Mouse (Mus musculus) thymus, postnatal 14 days (tissue): Measurements from ENCODE around the gene Msi2.

Experiments
- DNase-seq: peaks from one replicate; pipeline ENCODE4 v3.0.0; 2021

Gene Msi2

DNA sequence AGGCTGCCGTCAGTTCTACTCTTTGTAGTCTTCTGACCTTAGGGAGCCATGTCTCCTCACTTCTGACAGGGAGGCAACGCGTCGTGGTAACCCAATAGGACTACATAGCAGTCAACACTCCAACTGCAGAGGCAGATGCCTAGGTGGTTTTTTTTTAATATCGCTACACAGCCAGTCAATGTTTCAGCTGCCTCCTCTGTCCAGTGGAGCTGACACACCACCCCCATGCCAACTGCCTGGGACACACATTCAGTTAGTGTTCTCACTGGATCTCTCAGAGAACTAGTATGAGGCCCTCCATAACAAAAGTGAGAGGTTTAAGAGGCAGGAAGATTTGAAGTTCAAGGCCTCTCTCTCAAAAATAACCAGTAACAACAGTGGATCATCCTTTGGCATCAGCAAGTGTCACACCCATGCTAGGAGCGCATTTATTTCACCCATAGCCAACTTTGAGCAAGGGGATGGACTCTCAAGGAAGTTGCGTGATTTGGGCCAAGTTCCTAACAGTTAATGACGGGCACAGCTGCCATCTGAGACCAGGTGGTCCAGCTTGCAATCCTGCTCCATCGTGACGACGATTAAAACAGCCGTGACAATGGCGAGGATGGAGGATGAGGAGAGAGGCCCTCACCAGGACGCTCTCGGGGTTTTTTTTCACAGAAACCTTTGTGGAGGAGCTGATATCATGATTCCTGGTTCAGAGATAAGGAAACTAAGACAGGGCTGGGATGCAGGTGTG, 8.3 kb downstream of the Msi2 start:
- no peak for DNase-seq

DNA sequence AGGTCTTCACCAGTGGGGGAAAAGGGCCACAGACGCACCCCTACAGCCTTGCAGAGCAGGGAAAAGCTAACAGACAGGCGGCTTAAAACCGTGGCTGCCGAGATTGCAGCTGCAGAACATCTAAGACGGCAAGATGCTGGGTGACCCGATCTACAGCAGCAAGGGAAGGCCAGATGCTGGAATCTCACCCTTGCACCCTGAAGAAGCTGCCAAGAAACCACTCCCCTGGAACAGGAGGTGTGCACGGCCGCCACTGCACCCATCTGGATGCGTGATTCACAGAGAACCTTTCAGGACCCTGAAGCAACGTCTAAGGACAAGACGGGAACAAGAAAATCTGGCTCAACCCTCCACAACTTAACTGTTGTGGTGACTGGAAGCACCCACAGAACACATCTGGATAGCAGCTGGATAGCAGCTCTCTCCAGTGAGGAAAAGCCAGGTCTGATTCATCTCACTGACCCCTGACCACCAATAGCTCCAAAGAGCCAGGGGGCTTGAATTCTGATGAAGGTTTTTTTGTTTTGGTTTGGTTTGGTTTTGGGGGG, 11.0 kb downstream of the Msi2 start:
- DNase-seq: no peak

DNA sequence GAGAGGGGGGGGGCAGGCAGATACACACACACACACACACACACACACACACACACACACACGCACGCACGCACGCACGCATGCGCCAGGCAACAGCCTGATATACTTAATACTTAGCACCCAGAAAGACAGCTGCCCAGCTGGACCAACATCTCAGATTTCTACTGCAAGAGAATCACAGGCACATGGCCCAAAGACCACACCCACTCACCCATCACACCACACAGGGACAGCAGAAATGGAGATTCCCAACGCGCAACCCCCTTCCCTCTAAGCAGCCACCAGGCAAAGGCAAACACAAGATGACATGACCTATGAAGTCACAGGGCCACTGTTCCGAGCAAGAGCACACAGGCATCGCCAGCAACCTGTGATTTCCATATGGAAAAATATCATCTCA, 13.6 kb downstream of the Msi2 start:
- no peak for DNase-seq

DNA sequence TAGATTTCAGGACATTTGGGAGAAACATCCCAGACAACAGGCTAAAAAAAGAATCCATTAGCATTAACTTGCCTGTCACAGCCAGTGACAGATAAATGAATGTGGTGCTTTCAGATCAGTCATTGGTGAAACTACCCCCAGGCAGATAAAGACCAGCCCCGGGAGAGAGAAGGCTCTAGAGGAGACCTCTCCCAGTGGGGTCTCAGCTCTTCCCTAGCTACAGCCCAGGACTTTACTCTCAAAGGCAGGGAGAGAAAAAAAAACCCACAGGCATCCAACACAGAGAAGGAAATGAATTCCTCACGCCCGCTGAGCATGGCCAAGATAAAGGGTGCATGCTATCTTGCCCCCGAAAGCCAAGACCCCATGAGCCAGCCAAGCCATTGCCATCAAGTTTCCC, 15.1 kb downstream of the Msi2 start:
- DNase-seq: no peak

DNA sequence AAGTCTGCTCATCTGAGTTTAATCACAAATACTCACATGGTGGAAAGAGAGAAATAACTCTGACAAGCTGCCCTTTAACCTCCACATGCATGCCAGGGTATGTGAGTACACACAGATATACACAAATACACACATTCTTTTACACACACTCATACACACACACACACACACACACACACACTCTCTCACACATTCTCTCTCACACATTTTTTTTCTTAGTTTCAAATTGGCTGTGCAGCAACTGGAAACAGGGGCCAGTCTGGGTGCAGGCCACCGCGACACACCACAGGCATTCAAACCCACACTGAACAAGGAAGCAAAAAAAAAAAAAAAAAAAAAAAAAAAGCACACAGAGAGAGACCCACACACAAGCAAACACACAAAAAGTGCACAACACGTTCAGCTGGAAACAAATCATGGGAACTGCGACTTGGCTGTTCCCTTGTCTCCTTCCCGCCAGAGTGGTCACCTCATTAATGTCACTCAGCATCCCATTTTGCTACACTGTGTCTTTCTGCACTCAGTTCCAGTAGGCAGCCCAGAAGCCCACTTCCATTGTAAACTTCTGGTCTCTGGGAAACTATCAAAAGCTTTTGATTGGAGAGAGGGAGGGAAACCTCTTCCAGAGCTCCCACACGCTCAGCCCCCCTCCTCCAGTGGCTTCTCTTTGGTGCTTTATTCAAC, 16.2 kb downstream of the Msi2 start:
- DNase-seq: no peak

DNA sequence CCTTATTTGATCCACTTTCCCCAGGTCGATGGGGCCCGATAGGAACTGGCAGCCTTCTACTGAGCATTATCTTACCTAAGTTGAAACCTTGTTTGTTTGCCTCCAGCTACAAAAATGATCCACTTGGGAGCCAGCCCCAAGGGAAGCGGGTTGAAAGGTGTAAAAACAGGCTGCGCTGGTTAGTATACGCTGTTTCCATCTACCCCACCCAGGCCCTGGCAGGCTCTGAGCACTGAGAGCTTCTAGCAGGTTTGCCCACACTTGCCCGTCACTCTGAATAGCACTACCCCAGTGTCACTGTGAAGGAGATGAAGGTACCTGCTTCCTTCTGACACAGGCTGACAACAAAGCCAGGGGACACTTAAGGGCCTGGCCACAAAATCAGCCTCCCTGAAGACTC, 17.3 kb downstream of the Msi2 start:
- no peak for DNase-seq

DNA sequence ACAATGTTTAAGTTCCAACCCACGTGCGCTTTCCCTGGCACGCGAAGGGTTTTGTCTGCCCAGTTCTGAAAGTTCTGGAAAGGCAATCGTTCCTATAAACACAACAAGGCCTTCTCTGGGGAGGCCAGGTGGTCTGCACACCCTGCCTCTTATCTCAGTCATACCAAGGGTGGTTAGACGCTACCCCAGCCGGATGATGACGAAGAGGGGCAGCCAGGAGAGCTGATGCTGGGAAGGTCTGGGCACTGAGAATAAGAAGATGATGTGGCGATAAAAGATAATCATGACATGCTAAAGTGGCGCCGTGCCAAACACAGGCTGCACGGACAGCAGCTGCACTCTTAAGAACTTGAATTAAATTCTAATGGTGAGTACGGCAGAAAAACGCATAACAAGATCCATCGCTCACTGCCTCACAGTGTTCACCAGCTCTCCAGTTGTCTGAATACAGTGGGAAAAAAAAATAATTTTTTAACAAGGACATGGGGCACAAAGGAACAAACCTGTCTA, 18.1 kb downstream of the Msi2 start:
- DNase-seq: no peak

DNA sequence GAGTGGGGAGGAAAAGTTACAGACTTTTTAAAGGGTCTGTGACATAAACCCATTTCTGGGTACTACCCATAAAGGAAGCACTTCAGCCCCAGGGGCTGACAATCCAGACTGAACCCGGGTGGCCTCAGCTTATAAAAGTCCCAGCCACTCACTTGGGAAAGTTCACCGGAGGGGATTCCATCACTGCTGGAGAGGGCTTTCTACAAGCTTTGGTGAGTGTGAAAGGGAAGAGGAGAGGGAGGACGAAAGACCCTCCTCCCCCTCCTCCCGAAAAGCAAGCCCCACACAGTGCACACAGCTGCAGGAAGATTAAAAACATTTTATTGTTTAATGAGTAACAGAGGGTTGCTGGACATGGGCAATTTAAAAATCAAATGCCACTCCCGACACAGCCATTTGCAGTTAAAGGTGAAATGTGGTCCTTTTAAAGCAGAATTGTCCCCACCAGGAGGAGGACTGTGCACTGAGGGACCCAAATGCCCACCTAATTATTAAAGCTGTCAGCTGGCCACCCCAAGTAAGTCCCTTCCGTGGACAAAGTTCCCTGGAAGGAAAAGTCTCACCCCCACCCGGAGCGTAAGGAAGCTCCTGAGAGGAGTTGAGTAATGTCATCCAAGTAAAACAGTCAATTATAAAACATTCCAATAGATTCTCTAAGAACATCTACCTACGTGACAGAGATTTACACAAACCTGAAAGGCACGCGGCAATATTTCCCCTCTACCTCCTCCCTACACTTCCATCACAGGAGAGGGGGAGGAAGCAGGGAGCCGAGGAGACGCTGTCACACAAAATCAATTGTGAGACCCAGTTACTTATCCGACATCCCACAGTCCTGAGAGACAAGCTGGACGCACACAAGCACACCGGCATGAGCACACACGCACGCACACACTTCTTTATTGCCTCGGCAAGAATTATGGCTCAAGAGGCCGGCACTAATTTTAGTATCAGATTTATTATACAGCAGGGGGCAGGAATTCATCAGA, 24.1 kb downstream of the Msi2 start:
- no peak for DNase-seq

DNA sequence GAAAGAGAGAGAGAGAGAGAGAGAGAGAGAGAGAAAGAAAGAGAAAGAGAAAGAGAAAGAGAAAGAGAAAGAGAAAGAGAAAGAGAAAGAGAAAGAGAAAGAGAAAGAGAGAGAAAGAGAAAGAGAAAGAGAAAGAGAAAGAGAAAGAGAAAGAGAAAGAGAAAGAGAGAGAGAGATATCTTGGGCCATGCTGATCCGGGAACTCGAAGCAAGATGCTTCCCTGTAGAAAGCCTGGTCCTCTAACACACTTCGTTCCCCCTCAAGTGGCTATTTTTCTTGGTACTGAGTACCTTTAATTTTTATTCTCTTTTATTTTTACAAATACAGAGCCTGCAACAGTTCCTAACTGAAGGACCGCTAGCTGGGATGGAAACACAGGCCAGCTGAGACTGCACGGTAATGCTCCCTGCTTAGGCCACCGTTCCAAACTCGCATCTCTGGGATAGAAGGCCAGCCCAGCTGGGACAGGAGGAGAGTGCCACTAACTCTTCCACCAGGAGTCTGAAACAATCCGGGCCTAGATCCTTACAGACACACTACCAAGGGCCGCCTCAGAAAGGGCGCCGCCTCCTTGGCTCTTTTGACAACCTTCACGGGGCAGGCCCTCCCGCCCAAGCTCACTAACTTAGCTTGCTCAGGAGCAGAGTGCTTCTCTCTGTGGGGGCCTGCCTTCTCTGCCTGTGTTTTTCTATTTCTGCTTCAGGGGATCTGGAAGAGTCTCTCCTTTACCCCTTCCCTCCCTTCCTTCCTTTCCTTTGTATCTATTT, 25.1 kb downstream of the Msi2 start:
- DNase-seq: no peak

DNA sequence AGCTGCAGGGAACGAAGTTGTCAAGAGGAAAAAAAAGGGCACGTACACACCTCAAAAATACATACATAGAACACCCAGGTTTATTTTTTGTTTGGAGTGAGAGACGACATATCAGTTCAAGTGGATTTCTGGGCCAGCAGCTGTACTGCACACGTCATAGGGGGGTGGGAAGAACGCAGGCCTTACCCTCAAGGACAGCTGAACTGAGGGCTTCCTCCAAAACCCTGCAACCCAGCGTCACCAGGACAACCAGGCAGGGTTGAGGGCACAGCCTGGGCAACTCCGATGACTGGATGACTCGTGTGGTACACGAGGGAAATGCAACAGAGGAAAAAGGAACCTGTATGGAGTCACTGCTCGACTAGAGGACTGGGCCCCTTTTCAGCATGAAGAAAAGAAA, 25.9 kb downstream of the Msi2 start:
- peak; percentile 60 for DNase-seq

DNA sequence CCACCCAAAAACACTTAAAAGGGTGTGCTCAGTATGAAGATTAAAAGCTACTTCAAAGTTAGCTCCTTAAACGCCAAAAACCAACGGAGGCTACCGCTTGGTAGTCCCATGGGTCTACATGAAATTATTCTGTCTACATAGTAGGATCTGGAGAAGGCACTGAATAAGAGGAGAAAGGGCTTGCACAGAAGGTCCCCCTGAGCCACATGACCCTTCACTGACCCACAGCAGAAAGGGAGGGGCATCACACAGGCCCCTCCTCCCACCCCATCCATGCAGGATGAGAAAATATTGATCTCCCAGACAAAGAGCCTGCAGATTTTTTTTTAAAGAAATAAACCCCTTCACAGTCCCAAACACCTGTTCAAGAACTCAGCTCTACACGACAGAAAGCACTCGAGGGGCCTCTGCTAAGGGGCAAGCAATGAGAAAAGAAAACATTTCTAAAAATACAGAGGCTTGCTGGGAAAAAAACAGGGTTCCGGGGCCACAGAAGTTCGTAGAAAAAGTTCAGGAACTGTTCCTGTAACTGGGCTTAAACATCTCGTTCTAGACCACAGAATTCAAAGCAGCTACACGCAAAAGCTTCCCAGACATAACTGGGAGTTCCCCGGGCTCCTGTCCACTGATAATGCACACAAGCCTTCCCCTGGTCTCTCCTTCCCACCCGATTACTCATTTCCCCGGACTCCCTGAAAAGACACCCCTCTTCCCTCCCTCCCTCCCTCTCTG, 27.6 kb downstream of the Msi2 start:
- DNase-seq: no peak

DNA sequence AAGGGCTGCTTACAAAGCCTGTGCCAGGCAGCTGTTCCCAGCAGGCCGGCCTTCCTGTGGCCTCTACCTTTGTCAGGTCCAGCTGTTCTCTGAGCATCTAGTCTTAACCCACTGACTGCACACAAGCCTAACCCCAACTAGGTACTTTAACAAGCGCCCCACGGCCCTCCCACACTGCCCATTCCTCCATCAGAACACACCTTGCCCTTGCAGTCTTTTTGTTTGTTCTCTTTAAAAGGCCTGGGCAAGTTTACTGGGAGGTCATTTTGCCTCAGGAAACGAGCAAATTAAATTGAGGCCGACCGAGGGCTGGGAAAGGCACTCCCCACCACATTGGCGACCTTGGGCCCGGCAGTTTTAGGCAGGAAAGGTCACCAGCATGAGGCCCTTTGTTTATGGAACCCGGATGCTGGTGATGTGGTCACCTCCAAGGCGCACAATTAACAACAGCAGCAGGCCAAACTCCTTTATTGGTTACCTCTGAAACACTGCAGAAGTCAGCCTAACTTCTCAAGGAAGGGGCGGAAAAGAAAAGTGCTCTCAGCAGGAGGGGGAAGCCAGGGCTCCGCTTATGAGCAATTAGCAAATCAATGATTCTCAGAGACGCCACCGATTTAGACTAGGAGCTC, 28.4 kb downstream of the Msi2 start:
- DNase-seq: no peak

DNA sequence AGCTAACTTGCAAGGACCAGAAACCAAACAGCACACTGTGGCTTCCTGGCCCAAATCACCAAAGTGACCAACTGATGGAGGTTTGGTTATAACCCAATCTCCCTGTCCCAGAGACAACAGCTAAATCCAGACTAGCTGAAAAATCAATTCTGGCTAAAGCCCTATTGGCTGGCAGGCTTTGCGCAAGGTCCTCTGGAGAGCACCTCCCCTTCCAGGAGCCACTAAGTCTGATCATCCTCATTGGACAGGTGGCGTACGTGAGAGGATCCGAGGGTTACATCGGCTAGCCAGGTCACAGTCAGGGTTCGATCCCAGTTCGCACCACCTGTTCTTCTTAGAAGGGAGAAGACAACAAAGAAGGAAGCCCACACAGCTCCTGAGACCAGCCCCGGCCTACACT, 29.7 kb downstream of the Msi2 start:
- no peak for DNase-seq

DNA sequence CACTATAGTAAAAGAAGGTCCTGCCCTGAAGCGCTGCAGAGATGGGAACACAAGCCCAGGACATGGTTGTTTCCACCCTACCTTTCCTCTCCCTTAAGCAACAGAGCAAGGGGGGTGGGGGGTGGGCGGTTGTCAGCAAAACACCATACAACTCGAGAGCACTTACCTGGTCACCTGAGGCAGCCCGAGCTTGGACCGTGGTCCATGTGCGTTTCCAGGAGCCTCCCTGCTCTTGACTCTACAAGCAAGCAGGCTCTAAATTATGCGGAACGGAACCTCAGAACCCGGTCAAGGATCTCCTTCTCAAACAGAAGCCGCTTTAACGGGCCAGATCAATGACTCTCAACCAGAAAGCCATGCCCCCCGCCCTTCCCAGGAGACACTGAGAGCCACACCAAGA, 30.6 kb downstream of the Msi2 start:
- no peak for DNase-seq

DNA sequence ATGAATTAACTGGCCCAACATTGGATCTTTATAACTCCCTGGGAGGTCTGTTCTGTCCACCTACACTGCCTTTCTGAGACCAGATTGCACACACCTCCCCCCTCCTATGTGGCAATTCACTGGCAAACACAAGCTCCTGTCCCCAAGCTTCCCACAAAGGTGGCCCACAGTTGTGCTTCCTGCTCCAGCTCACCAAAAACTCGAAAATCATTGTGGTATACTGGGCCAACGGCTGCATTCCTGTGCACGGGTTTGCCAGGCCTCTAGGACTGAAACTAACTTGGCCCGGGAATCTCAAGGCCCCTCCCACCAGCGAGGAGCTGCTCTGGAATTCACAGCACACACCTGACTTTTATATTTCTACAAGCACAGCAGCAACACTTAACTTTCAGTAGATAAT, 31.3 kb downstream of the Msi2 start:
- DNase-seq: no peak

DNA sequence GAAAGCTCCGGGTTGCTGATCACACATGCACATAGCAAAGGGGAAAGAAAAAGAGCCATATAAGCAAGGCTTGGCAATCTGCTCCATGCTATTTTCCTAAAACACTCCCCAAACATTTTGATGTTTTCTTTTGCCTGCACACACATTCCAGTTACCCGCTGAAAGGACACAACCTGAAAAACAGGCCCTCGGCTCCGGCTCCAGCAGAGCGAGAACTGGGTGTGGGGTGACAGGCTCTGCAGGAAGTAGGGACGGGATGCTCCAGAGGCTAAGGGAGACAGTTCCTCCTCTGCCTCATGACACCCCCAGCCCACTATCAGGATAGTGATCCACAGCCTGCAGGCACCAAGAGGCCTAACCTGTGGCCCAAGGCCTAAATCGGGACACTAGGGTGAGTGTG, 32.3 kb downstream of the Msi2 start:
- DNase-seq: no peak

DNA sequence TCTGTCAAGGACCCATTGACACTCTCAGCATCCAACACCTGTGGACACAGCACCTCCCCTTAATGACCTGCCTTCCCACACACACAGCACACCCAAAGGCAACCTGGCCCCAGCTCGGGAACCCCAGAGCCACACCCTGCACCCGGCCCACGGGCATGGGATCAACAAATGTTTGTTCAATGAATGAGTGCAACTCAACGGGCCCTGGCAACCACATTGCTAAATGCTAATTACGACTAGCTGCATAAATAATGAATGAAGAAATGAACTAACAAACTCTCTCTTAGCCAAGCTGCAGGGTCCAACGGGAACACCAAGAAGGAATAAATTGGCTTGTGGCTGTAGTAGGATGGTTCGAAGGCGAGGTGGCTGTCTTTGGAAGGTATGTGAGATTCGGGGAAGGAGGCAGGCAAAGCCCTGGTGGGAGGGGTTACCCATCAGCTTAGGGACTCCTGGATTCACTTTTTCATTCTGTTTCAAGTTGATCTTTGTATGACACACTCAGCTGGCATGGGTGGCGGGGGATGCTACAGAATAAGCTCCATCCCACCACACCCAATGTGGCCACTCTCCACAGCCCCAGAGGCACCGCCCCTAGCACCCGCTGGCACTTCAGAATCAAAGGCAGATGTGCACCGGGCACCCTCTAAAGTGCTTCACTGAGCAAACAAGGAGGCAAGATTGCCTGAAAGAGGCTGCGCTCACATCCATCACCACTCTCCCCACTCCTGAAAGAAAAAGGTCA, 35.1 kb downstream of the Msi2 start:
- DNase-seq: no peak

DNA sequence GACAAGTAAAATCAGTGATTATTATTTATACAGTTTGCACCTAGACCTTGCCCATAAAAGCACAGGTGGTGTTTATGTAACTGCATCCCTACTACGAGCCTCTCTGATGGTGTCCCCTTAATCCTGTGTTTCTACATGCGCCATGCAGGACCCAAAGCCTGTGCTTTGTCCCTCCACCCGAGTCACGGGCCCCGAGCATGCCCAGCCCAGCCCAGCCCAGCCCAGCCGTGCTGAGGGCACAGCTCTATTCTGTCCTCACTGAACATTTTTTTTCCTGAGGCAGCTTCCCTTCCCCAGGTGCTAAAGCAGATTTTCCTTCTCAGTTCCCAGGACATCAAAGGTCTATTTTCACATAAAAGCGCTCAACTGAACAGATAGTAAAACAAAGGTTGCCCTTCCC, 41.0 kb downstream of the Msi2 start:
- DNase-seq: no peak

DNA sequence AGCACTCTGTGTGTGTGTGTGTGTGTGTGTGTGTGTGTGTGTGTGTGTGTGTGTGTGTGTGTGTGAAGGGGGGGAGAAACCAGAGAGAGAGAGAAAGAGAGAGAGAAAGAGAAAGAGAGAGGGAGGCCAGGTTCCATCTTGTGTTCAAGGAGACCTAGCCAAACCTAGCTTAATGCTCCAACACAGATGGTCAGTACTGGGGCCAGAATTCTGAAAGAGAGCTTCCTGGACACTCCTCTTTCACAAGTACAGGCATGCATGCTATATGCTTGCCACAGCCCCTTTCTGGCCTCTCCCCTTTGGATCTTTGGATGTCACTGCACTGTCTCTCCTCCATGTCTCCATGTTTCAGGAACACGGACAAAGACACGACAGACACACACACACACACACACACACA, 41.7 kb downstream of the Msi2 start:
- no peak for DNase-seq
